Comparison of ENCODE assay signal across 8 mouse cellular contexts in genomic region chr5:3453946-3454345, GRCm38 (mm10).
A peak's percentile ranks its signal among the peaks of the same experiment; 100 is the strongest.
DNase-seq lines count a peak whose midpoint lies in the region; ATAC-seq lines count a peak whose summit lies in the region.
"Not testable (repeated sequence)": the region's sequence is repeated elsewhere in the genome, so short reads cannot be mapped to it uniquely, and the experiment has no call there.

No protein-coding gene starts in this region.

- H3K9ac ChIP-seq in limb, embryonic 11.5 days (ENCODE audit: low read length); lung, embryonic 15.5 days; midbrain, embryonic 15.5 days; stomach, embryonic 16.5 days (ENCODE audit: low read length): not testable (repeated sequence)

- not testable (repeated sequence) for H3K27me3 ChIP-seq in embryonic facial prominence, embryonic 10.5 days (replicated peaks; ENCODE audit: low read depth, poor library complexity, severe bottlenecking); hindbrain, embryonic 10.5 days (ENCODE audit: insufficient read depth, poor library complexity, severe bottlenecking); limb, embryonic 11.5 days (ENCODE audit: control insufficient read depth, insufficient read depth, low read length); lung, embryonic 15.5 days; midbrain, embryonic 15.5 days (replicated peaks); stomach, embryonic 16.5 days (ENCODE audit: control insufficient read depth, insufficient read depth, low read length)

- H3K9me3 ChIP-seq in embryonic facial prominence, embryonic 10.5 days; hindbrain, embryonic 10.5 days; limb, embryonic 11.5 days (ENCODE audit: control insufficient read depth, low read length); lung, embryonic 15.5 days; midbrain, embryonic 15.5 days; stomach, embryonic 16.5 days (replicated peaks; ENCODE audit: control insufficient read depth, low read length): not testable (repeated sequence)

- H3K4me2 ChIP-seq in limb, embryonic 11.5 days (ENCODE audit: low read depth, severe bottlenecking); midbrain, embryonic 15.5 days; stomach, embryonic 16.5 days (ENCODE audit: low read depth, low read length): not testable (repeated sequence)
- 0 out of 2 replicates have a peak overlapping the region, but pooled peaks have one; percentile 8 for H3K4me2 ChIP-seq in lung, embryonic 15.5 days

- 3% methylated on average over 6 of the region's 6 CpGs for WGBS in embryonic facial prominence, embryonic 10.5 days
- 3% methylated on average over 6 of the region's 6 CpGs for WGBS in hindbrain, embryonic 10.5 days
- 6% methylated on average over 6 of the region's 6 CpGs for whole genome bisulfite sequencing in limb, embryonic 11.5 days
- 8% methylated on average over 6 of the region's 6 CpGs for WGBS in lung, embryonic 15.5 days
- 1% methylated on average over 6 of the region's 6 CpGs for WGBS in midbrain, embryonic 15.5 days
- 7% methylated on average over 6 of the region's 6 CpGs for WGBS in stomach, embryonic 16.5 days

- H3K36me3 ChIP-seq in embryonic facial prominence, embryonic 10.5 days (replicated peaks); hindbrain, embryonic 10.5 days; limb, embryonic 11.5 days (ENCODE audit: control insufficient read depth, insufficient read depth, low read length); lung, embryonic 15.5 days; midbrain, embryonic 15.5 days (replicated peaks); stomach, embryonic 16.5 days (ENCODE audit: control insufficient read depth, insufficient read depth, low read length): not testable (repeated sequence)

- not testable (repeated sequence) for H3K4me3 ChIP-seq in embryonic facial prominence, embryonic 10.5 days; hindbrain, embryonic 10.5 days; limb, embryonic 11.5 days (ENCODE audit: low read depth, low read length); lung, embryonic 15.5 days; midbrain, embryonic 15.5 days; stomach, embryonic 16.5 days (replicated peaks; ENCODE audit: low read length)

- peaks cover 13% of the 10 kb centered on the region for H3K4me1 ChIP-seq in embryonic facial prominence, embryonic 10.5 days
- peaks cover 10% of the 10 kb centered on the region for H3K4me1 ChIP-seq in hindbrain, embryonic 10.5 days (replicated peaks)
- H3K4me1 ChIP-seq in limb, embryonic 11.5 days (ENCODE audit: control insufficient read depth, insufficient read depth, low read length); midbrain, embryonic 15.5 days; stomach, embryonic 16.5 days (ENCODE audit: control insufficient read depth, insufficient read depth, low read length): not testable (repeated sequence)
- peaks cover 15% of the 10 kb centered on the region for H3K4me1 ChIP-seq in lung, embryonic 15.5 days

- not testable (repeated sequence) for H3K27ac ChIP-seq in embryonic facial prominence, embryonic 10.5 days (replicated peaks); hindbrain, embryonic 10.5 days; limb, embryonic 11.5 days (replicated peaks; ENCODE audit: low read depth, low read length); midbrain, embryonic 15.5 days
- H3K27ac ChIP-seq in lung, embryonic 15.5 days: peak overlapping the region; percentile 50; the same call in 1 of the 2 replicates
- H3K27ac ChIP-seq in stomach, embryonic 16.5 days (ENCODE audit: low read length): peak overlapping the region; percentile 14; the same call in 1 of the 2 replicates

- DNase-seq in adipocyte (ENCODE audit: low spot score): peak; percentile 39
- peak; percentile 41 for DNase-seq in embryonic facial prominence, embryonic 10.5 days (ENCODE audit: low spot score)
- peak; percentile 35 for DNase-seq in hindbrain, embryonic 10.5 days (ENCODE audit: low spot score)
- DNase-seq in kidney, adult 9 months: peak; percentile 49
- peak; percentile 38 for DNase-seq in limb, embryonic 11.5 days (ENCODE audit: low spot score)

- ATAC-seq in limb, embryonic 11.5 days (ENCODE audit: insufficient number of reproducible peaks, low FRiP score, low TSS enrichment, low read depth): not testable (repeated sequence)
- ATAC-seq in lung, embryonic 15.5 days (ENCODE audit: borderline replicate concordance, extremely low read depth, low FRiP score, low TSS enrichment): peak; percentile 57; the same call in 1 of the 2 replicates
- peak; percentile 52 for ATAC-seq in midbrain, embryonic 15.5 days (replicated peaks)
- ATAC-seq in stomach, embryonic 16.5 days (ENCODE audit: insufficient read depth, low FRiP score): peak; percentile 64; the same call in 1 of the 2 replicates
